Mouse (Mus musculus) NIH3T3 (cell line): ENCODE data around the gene 4833439L19Rik.

Experiments
- DNase-seq: peaks from one replicate; pipeline ENCODE4 v3.0.0-alpha.2; 2012; ENCODE audit warnings: low read depth

4833439L19Rik gene

DNA sequence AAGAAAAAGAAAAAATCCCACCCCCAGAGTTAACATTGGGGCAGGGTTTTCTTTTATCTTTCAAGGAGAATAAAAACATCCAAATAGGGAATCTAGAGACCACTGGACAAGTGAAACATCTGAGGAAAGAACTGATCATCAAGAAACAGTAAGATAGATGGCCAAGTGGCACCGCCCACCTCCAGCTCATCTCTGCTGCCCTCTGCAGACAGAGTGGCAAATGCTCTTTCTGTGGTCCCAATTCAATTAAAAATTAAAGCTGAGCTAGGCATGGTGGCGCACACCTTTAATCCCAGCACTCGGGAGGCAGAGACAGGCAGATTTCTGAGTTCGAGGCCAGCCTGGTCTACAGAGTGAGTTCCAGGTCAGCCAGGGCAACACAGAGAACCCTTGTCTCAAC is 45.0 kb downstream of the 4833439L19Rik start:
- peak; percentile 16 for DNase-seq

DNA sequence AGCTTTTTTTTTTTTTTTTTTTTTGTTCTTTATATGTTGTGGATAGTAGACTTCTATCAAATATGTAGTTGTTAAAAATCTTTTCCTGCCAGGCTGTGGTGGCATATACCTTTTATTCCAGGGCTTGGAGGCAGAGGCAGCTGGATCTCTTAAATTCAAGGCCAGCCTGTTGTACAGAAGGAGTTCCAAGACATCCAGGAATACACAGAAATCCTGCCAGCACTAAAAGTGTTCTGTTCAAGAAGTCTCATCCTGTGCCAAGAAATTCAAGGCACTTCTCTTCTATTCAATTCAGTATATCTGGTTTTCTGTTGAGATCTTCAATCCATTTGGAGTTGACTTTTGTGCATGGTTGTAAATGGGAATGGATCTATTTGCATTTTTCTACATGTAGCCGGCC is 59.3 kb downstream of the 4833439L19Rik start:
- DNase-seq: no peak

DNA sequence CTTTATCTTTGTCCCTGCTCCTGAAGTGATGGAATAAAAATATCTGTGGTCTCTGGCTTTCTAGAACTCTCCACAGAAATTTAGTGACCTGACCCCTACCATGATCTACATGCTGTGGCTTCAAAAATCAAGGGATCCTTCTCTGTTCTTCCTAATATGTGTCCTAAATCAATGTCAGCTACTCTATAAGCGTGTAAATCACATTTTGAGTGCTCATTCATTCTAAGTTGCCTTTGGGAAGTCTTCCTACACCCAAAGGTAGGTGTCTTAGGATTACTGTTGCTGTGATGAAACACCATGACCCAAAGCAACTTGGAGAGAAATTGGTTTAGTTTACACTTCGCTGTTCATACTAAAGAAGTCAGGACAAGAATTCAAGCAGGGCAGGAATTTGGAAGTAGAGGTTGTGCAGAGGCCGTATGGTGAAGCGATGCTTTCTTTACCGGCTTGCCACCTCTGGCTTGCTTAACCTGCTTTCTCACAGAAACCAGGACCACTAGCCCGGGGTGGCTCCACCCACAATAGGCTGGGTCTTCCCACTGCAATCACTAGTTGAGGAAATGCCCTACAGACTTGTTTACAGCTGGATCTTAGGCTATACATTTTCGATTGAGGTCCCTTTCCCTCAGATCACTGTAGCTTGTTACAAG is 60.5 kb downstream of the 4833439L19Rik start:
- DNase-seq: peak; percentile 24

DNA sequence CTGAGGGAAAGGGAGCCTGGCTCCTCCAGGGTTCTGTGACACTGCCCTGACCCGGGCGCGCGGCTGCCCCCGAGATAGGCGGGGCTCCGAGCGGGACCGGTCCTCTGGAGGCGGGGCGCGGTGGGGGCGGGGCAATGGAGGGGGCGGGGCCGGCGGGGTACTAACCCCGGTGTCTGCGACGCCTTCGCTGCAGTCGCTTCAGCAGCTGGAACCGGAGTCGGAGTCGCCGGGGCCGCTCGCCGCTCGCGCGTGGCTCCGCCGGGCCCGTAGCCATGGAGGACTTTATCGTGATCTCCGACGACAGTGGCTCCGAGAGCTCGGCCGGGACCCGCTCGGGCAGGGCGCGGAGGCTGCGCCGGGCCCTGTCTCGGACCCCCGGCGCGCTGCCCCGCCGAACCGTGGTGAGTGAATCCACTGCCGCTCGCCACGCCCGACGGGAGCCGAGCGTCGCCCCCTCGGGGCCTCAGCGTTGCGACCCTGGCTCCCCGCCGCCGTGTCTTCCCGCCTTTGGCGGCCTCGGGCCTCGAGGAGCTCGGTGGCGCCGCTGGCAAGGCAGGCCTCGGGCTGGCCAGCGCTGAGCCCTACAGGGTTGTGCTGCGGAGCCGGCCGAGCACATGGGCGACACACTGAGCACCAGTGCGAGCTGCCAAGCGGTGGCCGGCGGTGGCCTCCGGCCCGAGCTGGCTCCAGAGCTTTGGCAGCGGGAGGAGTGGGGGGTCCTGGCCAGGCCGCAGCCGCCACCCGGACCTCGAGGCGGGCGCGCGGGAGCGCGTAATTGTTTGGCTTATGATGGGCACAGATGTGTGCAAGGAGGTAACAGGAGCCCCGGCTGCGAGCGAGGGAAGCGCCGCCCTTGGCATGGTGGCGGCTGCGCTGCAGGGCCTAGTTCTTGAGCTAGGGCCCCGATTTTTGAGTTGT is 61.4 kb downstream of the 4833439L19Rik start, which contains the start of gene Simc1:
Gene Simc1, plus strand, starts transcription at position 176 of the 918 bp plus-strand sequence.
- peak; percentile 62 for DNase-seq

DNA sequence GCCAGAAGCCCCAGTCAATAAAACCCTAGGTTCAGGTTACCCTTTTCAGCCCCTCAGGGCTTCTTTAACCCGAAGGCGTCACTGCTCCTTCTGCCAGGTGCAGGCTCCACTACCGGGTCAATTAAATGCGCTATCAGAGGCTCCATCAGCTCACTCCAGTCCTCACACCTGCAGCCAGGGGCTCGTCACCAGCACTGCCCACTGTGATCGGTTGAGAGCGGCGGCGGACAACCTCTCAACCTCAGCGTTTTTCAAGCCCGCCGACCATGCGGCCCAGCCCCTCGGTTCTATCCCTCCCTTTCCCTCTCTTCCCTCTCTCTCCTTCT is 62.0 kb downstream of the 4833439L19Rik start:
- DNase-seq: no peak

DNA sequence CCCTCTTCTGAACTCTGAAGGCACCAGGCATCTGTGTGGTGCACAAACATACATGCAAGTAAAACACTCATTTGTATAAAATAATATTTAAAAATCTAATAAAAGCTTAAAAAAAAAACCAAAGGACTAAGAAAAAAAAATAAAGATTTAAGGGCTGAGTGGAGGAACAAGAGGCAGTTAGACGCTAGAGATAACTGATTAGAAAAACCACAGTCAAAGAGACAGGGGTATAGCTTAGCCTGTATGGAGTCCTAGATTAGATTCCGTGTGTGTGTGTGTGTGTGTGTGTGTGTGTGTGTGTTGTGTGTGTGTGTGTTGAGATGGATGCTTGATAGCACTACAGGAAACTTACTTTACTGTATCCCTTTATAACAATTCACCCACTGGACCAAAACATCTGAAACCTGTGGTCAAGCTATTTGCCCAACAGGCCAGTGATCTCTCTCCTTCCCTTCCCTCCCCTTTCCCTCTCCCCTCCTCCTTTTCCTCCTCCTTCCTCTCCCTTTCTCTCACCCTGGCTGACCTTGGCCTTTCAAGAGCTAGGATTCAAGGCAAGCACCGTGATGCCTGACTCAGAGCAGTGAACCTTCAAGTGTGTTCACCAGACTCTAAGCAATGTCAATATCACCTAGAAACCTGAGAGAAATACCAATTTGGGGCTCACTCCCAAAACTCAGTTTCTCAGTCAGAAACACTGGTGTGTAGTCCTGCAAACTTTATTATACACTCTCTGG is 63.1 kb downstream of the 4833439L19Rik start:
- DNase-seq: no peak

DNA sequence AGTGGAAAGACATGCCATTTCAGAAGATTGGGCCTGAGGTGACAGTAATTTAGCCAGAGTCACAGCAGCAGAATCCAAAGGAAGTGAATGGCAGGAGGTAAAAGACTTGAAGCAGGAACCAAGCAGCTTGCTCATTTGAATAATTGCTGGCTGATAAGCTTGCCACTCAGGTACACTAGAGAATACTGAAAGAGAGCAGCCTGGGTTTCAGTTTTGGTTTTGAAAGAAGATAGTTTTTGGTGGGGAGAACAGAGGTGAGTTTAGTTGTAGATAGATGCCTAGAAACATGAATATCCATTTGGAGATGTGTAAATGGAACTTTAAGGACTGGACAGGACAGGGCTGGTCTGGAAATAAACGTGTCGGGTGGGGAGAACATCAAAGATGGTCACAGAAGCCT is 63.9 kb downstream of the 4833439L19Rik start:
- no peak for DNase-seq
